Mouse (Mus musculus) spleen, postnatal 36 days (tissue): ENCODE measurements around the gene Shd.

Source experiments
- DNase-seq, 2 experiments: peaks; one replicate each; pipeline ENCODE4 v3.0.0; 2022; ENCODE audit warnings: low spot score in 2 of 2, mixed read lengths in 1 of 2

Shd gene

GRCm38 (mm10) chr17:56024931-56025330 is 54.7 kb downstream of the Shd start:
- DNase-seq: no peak
